Mouse (Mus musculus): ENCODE data around the gene Micu1.

GRCm38 (mm10) chr10:59903170-59903569 lies 200.9 kb downstream of the Micu1 start:
- TF ChIP-seq CTCF (IDR thresholded peaks at IDR 0.05; ENCODE audit: low read depth, low read length) (no peak), EP300 (IDR thresholded peaks at IDR 0.05; ENCODE audit: insufficient read depth, low read depth, low read length) (no peak)

All from ES-Bruce4 (cell line).